Mouse (Mus musculus) lung, postnatal 0 days (tissue): Measurements from ENCODE around the gene Golim4. TPM values are rescaled to one million over a fixed set of nuclear protein-coding genes. Genes with fewer than 3 reads are reported as not detected.

ENCODE experiments used
- ATAC-seq: fragments of 200-750 bp; cut with Nextera tagmentation; 2 replicates; pipeline ENCODE4 v1.8.0; 2017; ENCODE audit warnings: moderate library complexity
- DNase-seq: peaks from one replicate; pipeline ENCODE4 v3.0.0-alpha.2; 2016; ENCODE audit warnings: low spot score
- H3K27ac ChIP-seq: fragments of 300-500 bp; sonication (generic); 2 replicates; pipeline ENCODE4 v1.5.1; 2014; ENCODE audit warnings: antibody characterized with exemption, mild to moderate bottlenecking, low read length, mixed read lengths
- H3K27me3 ChIP-seq: fragments of 300-500 bp; sonication (generic); replicated peaks from 2 replicates; pipeline ENCODE4 v1.6.1; 2014; ENCODE audit warnings: low read length, mixed read lengths; ENCODE audit not compliant: insufficient read depth
- H3K36me3 ChIP-seq: fragments of 300-500 bp; sonication (generic); 2 replicates; pipeline ENCODE4 v1.6.1; 2014; ENCODE audit warnings: low read length, mixed read lengths; ENCODE audit not compliant: insufficient read depth
- H3K4me1 ChIP-seq: fragments of 300-500 bp; sonication (generic); 2 replicates; pipeline ENCODE4 v1.6.1; 2014; ENCODE audit warnings: antibody characterized with exemption, low read depth, low read length, mixed read lengths; ENCODE audit not compliant: insufficient read depth
- H3K4me2 ChIP-seq: fragments of 300-500 bp; sonication (generic); replicated peaks from 2 replicates; pipeline ENCODE4 v1.6.1; 2014; ENCODE audit warnings: low read depth, mild to moderate bottlenecking, low read length, moderate library complexity, mixed read lengths
- H3K4me3 ChIP-seq: fragments of 300-500 bp; sonication (generic); 2 replicates; pipeline ENCODE4 v1.5.1; 2014; ENCODE audit warnings: low read depth, low read length
- H3K9ac ChIP-seq: fragments of 300-500 bp; sonication (generic); replicated peaks from 2 replicates; pipeline ENCODE4 v1.6.1; 2014; ENCODE audit warnings: low read depth, mild to moderate bottlenecking
- H3K9me3 ChIP-seq: fragments of 300-500 bp; sonication (generic); 2 replicates; pipeline ENCODE4 v1.6.1; 2016; ENCODE audit warnings: low read length, mixed read lengths
- CTCF ChIP-seq: IDR thresholded peaks from 2 replicates; pipeline ENCODE4 v1.5.1; 2016; ENCODE audit warnings: antibody characterized with exemption, mild to moderate bottlenecking
- EP300 ChIP-seq: IDR thresholded peaks from 2 replicates; pipeline ENCODE4 v1.6.1; 2016; ENCODE audit warnings: antibody characterized with exemption, mild to moderate bottlenecking, control low read depth
- WGBS: fragments of 180-500 bp; shearing (Covaris S2); extraction: QIAGEN DNeasy Blood & Tissue Kit; methylation state at CpG from one replicate; pipeline ENCODE4 v1.1.7; 2014; 5-methylcytosine and 5-hydroxymethylcytosine counted together
- polyA plus RNA-seq: library from polyadenylated mRNA; unstranded; fragments of >200 nt; fragmentation: Nextera tagmentation; extraction: Ambion mirVana; gene quantifications from 2 replicates; pipeline ENCODE4 v1.2.1, GENCODE M21; 2015

Golim4 gene
- polyA plus RNA-seq, 1 experiment from 2014 or later = 31.0 TPM

GRCm38 (mm10) chr3:75901903-75902598 is 54.7 kb downstream of the Golim4 start:
- Histone ChIP-seq H3K9me3 (no peaks in the 10 kb centered on the region), H3K9ac (no peak overlapping the region), H3K36me3 (no peaks in the 10 kb centered on the region; the same call in 1 of the 2 replicates), H3K27me3 (no peaks in the 10 kb centered on the region), H3K4me2 (no peak overlapping the region), H3K4me3 (no peak overlapping the region), H3K27ac (no peak overlapping the region), H3K4me1 (no peaks in the 10 kb centered on the region)
- ATAC-seq (no peak), DNase-seq (no peak)
- WGBS = 83% methylated on average over 11 of the region's 11 CpGs
- TF ChIP-seq EP300 (no peak), CTCF (peak; percentile 48)

GRCm38 (mm10) chr3:75895075-75895474 is 61.7 kb downstream of the Golim4 start:
- Histone ChIP-seq H3K27me3 (no peaks in the 10 kb centered on the region), H3K4me2 (no peak overlapping the region), H3K36me3 (peaks cover 5% of the 10 kb centered on the region), H3K27ac (no peak overlapping the region), H3K4me3 (no peak overlapping the region), H3K9ac (no peak overlapping the region), H3K4me1 (no peaks in the 10 kb centered on the region), H3K9me3 (no peaks in the 10 kb centered on the region)
- 63% methylated on average over 5 of the region's 5 CpGs for WGBS
- TF ChIP-seq EP300 (no peak), CTCF (no peak)
- DNase-seq = no peak
- ATAC-seq = no peak

GRCm38 (mm10) chr3:75891581-75891980 is 65.2 kb downstream of the Golim4 start:
- peaks cover 11% of the 10 kb centered on the region for H3K36me3 ChIP-seq

GRCm38 (mm10) chr3:75889323-75889722 is 67.4 kb downstream of the Golim4 start:
- no peaks in the 10 kb centered on the region for H3K27me3 ChIP-seq
- H3K4me1 ChIP-seq = no peaks in the 10 kb centered on the region
- DNase-seq (no peak), ATAC-seq (no peak)
- no peak overlapping the region for H3K27ac ChIP-seq
- 92% methylated on average over 1 of the region's 1 CpGs for WGBS
- TF ChIP-seq CTCF (no peak), EP300 (no peak)
- H3K9ac ChIP-seq = no peak overlapping the region
- peaks cover 24% of the 10 kb centered on the region for H3K36me3 ChIP-seq
- no peak overlapping the region for H3K4me3 ChIP-seq
- H3K4me2 ChIP-seq = no peak overlapping the region
- no peaks in the 10 kb centered on the region for H3K9me3 ChIP-seq

More at GRCm38 (mm10) chr3:75891581-75891980, 65.2 kb downstream of the Golim4 start:
- no peak overlapping the region for H3K4me2 ChIP-seq
- H3K4me3 ChIP-seq = no peak overlapping the region
- no peak for DNase-seq
- no peak for ATAC-seq
- WGBS = 88% methylated on average over 3 of the region's 3 CpGs
- TF ChIP-seq EP300 = no peak
- no peak for TF ChIP-seq CTCF
- no peaks in the 10 kb centered on the region for H3K4me1 ChIP-seq
- no peaks in the 10 kb centered on the region for H3K27me3 ChIP-seq
- H3K27ac ChIP-seq = no peak overlapping the region
- H3K9me3 ChIP-seq = no peaks in the 10 kb centered on the region
- no peak overlapping the region for H3K9ac ChIP-seq

GRCm38 (mm10) chr3:75881582-75881981 is 75.2 kb downstream of the Golim4 start:
- H3K27ac ChIP-seq = no peak overlapping the region
- peaks cover 13% of the 10 kb centered on the region for H3K36me3 ChIP-seq
- no peak for ATAC-seq
- H3K9ac ChIP-seq = no peak overlapping the region
- 93% methylated on average over 1 of the region's 1 CpGs for WGBS
- H3K27me3 ChIP-seq = no peaks in the 10 kb centered on the region
- no peak overlapping the region for H3K4me2 ChIP-seq
- no peak overlapping the region for H3K4me3 ChIP-seq
- no peak for DNase-seq
- no peaks in the 10 kb centered on the region for H3K4me1 ChIP-seq
- TF ChIP-seq EP300 = no peak
- no peak for TF ChIP-seq CTCF
- no peaks in the 10 kb centered on the region for H3K9me3 ChIP-seq

- Histone ChIP-seq H3K4me1 (no peaks in the 10 kb centered on the region), H3K36me3 (no peaks in the 10 kb centered on the region; the same call in 1 of the 2 replicates), H3K9ac (no peak overlapping the region), H3K9me3 (no peaks in the 10 kb centered on the region), H3K4me3 (no peak overlapping the region), H3K4me2 (no peak overlapping the region), H3K27ac (no peak overlapping the region), H3K27me3 (no peaks in the 10 kb centered on the region)
- DNase-seq (no peak), ATAC-seq (no peak)
- no peak for TF ChIP-seq EP300
- TF ChIP-seq CTCF = peak; percentile 47
- 96% methylated on average over 2 of the region's 2 CpGs for WGBS
Measured at GRCm38 (mm10) chr3:75879269-75879668, 77.5 kb downstream of the Golim4 start.
